Mouse (Mus musculus): ENCODE data around the gene Ankrd28. TPM values are rescaled to one million over a fixed set of nuclear protein-coding genes. Genes with fewer than 3 reads are reported as not detected.
A peak's percentile ranks its signal among the peaks of the same experiment; 100 is the strongest.
"Not testable (repeated sequence)": the region's sequence is repeated elsewhere in the genome, so short reads cannot be mapped to it uniquely, and the experiment has no call there.

Gene Ankrd28
- polyA plus RNA-seq, 1 experiment from 2014 or later: 6.7 TPM

DNA sequence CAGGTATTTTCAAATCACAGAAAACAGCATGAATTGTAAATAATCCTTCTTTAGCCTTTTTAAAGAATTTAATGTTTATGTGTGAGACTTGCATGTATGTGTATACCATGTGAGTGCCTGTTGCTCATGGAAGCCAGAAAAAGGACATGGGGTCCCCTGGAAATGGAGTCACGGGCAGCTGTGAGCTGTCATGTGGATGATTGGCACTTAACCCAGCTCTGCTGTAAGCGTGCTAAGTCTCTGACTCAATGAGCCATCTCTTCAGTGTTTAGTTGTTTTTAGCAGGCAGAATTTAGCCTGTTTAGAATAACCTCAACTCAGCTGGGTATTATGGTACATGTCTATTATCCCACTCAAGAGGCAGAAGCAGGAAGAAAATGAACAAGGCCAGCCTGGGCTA, 43.5 kb downstream of the Ankrd28 start:
- WGBS: 66% methylated on average over 2 of the region's 2 CpGs
- ATAC-seq: no peak
- Histone ChIP-seq H3K27me3 (replicated peaks) (no peaks in the 10 kb centered on the region), H3K9ac (no peak overlapping the region), H3K4me1 (replicated peaks) (0 out of 2 replicates have a peak, but pooled peaks cover 2% of the 10 kb centered on the region), H3K4me2 (replicated peaks) (no peak overlapping the region), H3K36me3 (no peaks in the 10 kb centered on the region), H3K9me3 (no peaks in the 10 kb centered on the region), H3K4me3 (replicated peaks) (no peak overlapping the region), H3K27ac (no peak overlapping the region)

DNA sequence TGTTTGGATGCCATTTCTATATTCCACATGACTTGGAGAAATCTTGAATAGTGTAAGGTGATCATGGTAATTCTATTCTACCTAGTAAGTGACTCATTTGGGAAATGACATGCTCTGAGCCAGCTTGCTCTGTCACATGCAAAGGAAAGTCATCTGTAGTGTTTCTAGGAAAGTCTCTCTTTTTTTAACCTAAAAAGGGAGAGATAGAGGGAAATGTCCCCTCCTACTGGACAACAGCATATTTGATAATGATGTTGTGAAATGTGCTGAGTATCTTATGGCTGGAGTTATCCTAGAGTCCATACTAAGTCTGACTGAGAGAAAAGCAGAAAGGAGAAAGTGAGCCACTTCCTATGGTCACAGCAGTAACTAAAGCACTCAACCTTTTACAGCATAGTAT, 44.8 kb downstream of the Ankrd28 start:
- H3K4me3 ChIP-seq (replicated peaks): no peak overlapping the region
- ATAC-seq: no peak
- H3K27me3 ChIP-seq (replicated peaks): no peaks in the 10 kb centered on the region
- H3K9ac ChIP-seq: no peak overlapping the region
- no peak overlapping the region for H3K4me2 ChIP-seq (replicated peaks)
- H3K27ac ChIP-seq: no peak overlapping the region
- no peaks in the 10 kb centered on the region for H3K36me3 ChIP-seq
- H3K9me3 ChIP-seq: no peaks in the 10 kb centered on the region
- H3K4me1 ChIP-seq (replicated peaks): 0 out of 2 replicates have a peak, but pooled peaks cover 2% of the 10 kb centered on the region

DNA sequence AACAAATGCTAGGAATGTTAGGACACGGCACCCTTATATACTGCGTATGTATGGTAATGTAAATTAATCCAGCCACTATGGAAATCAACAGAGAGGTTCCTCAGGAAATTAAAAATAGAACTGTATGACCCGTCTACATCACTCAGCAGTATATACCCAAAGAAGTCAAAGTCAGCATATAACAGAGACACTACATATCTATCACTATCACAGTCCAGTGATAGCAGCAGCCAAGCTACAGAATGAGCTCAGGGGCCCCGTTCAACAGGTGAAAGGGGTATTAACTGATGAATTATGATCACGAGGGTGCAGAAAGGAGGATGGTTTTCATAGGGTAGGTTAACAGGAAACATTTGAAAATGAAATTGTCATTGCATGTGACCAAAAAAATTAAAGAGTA, 45.5 kb downstream of the Ankrd28 start:
- H3K4me2 ChIP-seq (replicated peaks): no peak overlapping the region
- H3K4me3 ChIP-seq (replicated peaks): no peak overlapping the region
- ATAC-seq: no peak
- WGBS: 82% methylated on average over 5 of the region's 5 CpGs
- H3K27me3 ChIP-seq (replicated peaks): no peaks in the 10 kb centered on the region
- H3K27ac ChIP-seq: no peak overlapping the region
- H3K9ac ChIP-seq: no peak overlapping the region
- no peaks in the 10 kb centered on the region for H3K36me3 ChIP-seq
- no peaks in the 10 kb centered on the region for H3K9me3 ChIP-seq
- H3K4me1 ChIP-seq (replicated peaks): 0 out of 2 replicates have a peak, but pooled peaks cover 2% of the 10 kb centered on the region

DNA sequence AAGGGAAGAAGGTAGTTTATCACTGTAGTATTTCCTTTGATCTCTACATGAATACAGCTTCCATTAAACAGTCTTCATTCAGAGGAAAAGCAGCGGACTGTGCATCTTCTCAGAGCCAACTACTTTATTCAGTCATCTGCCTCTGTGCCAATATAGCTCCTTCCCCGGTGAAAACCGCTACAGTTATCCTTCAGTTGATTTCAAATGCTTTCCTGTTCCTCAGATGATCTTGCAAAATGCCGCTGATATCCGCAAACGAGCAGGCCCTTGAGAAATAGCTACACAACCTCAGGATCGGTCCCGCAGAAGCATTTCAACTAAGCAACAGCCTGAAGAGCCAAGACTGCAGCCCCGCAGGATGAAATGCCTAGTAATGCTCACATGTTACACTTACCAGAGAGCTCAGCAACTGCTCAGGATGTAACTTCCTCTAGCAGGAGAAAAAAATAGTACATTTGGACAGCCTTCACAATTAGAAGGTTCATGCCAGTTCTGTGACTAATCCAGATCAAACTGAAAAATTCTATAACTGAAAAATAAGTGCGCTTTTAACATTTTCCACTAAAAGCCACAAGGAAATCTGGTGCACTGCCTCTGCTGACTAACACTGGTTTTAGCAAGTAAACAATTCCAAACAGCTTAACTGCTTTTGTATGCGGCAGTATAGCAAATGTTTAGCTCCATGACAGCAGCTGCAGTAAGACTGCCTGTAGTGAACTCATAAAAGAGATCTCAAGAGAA, 49.0 kb downstream of the Ankrd28 start:
- H3K27ac ChIP-seq: peak overlapping the region; percentile 81
- no peaks in the 10 kb centered on the region for H3K36me3 ChIP-seq
- no peaks in the 10 kb centered on the region for H3K27me3 ChIP-seq (replicated peaks)
- H3K4me2 ChIP-seq (replicated peaks): peak overlapping the region; percentile 41
- H3K9ac ChIP-seq: 0 out of 2 replicates have a peak overlapping the region, but pooled peaks have one; percentile 14
- ATAC-seq: peak; percentile 56
- no peaks in the 10 kb centered on the region for H3K4me1 ChIP-seq (replicated peaks)
- 32% methylated on average over 11 of the region's 11 CpGs for WGBS
- H3K4me3 ChIP-seq (replicated peaks): peak overlapping the region; percentile 10; the same call in 1 of the 2 replicates
- no peaks in the 10 kb centered on the region for H3K9me3 ChIP-seq

DNA sequence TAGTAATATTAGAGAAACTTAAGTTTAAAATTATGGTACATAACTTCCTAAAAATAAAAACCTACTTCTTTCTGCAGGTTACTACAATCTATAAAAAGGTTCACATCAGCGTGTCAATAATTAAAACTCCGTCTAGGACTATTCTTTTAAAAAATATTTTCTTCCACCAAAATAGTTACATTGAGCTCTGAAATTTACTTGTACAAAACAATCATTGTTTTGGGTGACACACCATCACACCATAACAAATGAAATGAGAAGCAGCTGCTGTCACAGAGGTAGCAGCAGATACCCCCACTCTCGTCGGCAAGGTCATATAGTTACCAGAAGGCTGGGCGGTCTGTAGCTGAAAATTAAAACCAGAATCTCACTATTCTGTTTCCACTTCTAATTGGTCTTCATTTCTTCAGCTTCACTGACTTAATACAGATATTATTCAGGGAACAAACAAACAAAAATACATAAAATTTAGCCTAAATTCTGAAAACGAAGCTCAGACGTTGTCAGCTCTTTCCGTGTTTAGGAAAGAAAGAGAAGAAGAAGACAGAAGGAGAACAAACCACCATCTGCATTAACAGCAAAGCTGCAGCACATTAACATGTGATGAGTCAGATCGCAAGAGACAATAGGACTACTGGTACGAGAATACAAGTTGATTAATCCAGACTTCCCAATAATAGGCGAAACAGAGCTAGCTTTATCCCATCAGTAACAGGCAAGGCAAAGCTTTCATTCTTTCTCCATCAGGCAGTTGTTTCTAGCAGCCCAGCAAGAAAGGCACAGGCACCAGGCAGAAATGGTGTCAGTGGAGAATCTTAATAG, 49.8 kb downstream of the Ankrd28 start:
- no peaks in the 10 kb centered on the region for H3K36me3 ChIP-seq
- H3K4me2 ChIP-seq (replicated peaks): peak overlapping the region; percentile 41
- H3K9me3 ChIP-seq: no peaks in the 10 kb centered on the region
- H3K4me1 ChIP-seq (replicated peaks): no peaks in the 10 kb centered on the region
- H3K4me3 ChIP-seq (replicated peaks): peak overlapping the region; percentile 10; the same call in 1 of the 2 replicates
- no peaks in the 10 kb centered on the region for H3K27me3 ChIP-seq (replicated peaks)
- H3K9ac ChIP-seq: 0 out of 2 replicates have a peak overlapping the region, but pooled peaks have one; percentile 14
- WGBS: 71% methylated on average over 11 of the region's 11 CpGs
- peak overlapping the region; percentile 81 for H3K27ac ChIP-seq
- no peak for ATAC-seq

DNA sequence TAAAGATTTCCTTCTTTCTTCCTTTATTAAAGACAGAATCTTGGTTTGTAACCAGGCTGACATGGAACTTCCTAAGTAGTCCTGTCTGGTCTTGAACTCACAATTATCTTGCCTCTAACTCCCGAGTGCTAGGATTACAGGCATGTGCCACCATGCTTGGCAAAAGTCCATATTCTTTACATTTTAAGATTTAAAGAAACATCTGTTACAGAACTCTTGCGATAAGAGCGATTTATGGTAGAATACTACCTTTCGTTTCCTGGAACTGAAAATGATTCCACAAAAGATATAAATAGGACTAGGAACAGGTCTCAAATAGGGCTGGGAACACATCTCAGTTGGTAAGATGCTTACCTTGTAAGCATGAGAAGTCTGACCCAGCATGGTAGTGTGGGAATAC, 56.9 kb downstream of the Ankrd28 start:
- Histone ChIP-seq H3K4me1 (replicated peaks) (no peaks in the 10 kb centered on the region), H3K4me3 (replicated peaks) (no peak overlapping the region), H3K36me3 (no peaks in the 10 kb centered on the region), H3K4me2 (replicated peaks) (no peak overlapping the region), H3K9ac (no peak overlapping the region), H3K27me3 (replicated peaks) (no peaks in the 10 kb centered on the region), H3K27ac (no peak overlapping the region), H3K9me3 (no peaks in the 10 kb centered on the region)
- ATAC-seq: no peak
- 83% methylated on average over 4 of the region's 4 CpGs for WGBS

DNA sequence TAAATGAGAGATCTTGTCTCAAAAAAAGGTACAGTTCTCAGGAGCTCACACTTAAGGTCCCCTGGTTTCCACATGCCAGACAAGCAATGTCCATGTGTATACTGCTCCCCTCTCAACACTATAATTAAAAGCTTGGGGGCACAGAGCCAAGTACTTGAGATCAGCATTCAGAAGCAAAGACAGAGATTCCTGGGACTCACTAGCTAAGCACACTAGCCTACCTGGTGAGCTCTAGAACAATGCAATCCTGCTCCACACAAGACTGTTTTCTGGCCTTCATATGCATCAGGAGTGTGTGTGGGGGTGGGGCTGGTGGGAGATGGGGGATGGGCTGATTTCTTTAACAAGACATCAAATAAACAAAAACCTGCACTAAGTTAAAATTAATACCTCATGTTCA, 58.2 kb downstream of the Ankrd28 start:
- Histone ChIP-seq H3K4me2 (replicated peaks) (no peak overlapping the region), H3K27me3 (replicated peaks) (no peaks in the 10 kb centered on the region), H3K4me1 (replicated peaks) (no peaks in the 10 kb centered on the region), H3K9ac (no peak overlapping the region), H3K36me3 (no peaks in the 10 kb centered on the region), H3K27ac (no peak overlapping the region), H3K4me3 (replicated peaks) (no peak overlapping the region), H3K9me3 (no peaks in the 10 kb centered on the region)
- ATAC-seq: no peak

DNA sequence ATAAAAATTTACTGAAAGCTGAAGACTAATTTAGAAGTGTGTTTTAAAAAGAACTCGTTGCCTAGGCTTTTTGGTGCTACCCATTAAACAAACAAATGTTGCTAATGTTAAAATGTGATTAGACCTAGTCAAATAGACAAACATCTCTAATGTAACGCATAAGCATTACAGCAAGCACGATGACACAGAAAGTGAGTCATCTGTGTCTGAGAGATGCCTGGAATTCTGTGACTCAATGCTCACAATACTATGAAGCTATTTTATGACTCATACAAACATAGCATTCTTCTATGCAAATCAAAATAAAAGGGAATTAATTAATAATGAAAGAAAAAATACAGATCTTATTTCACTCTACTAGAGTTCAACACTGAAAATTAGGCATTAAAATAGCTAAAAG, 61.9 kb downstream of the Ankrd28 start:
- Histone ChIP-seq H3K4me2 (replicated peaks) (no peak overlapping the region), H3K4me3 (replicated peaks) (no peak overlapping the region), H3K4me1 (replicated peaks) (no peaks in the 10 kb centered on the region), H3K27ac (no peak overlapping the region), H3K27me3 (replicated peaks) (no peaks in the 10 kb centered on the region), H3K36me3 (no peaks in the 10 kb centered on the region), H3K9ac (no peak overlapping the region), H3K9me3 (no peaks in the 10 kb centered on the region)
- 60% methylated on average over 3 of the region's 3 CpGs for WGBS
- no peak for ATAC-seq

DNA sequence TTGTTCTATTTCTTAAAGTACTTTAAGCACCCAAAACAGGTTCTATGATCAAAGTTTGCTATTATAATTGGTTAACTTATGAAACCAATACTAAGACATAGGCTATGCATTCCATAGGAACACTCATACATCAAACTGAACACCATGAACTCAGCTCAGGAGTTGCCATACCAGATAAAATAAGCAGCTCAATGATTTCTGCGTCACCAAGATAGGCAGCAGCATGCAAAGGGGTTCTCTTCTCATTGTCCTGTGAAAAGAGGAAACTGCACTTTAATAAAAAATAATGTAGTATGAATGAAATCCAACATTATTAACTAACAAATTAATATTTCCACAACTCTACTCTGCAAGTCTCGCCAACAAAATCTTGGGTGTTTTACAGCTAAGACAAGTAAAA, 66.4 kb downstream of the Ankrd28 start:
- H3K36me3 ChIP-seq: no peaks in the 10 kb centered on the region
- no peaks in the 10 kb centered on the region for H3K9me3 ChIP-seq
- H3K27me3 ChIP-seq (replicated peaks): no peaks in the 10 kb centered on the region
- H3K4me2 ChIP-seq (replicated peaks): no peak overlapping the region
- H3K9ac ChIP-seq: no peak overlapping the region
- H3K27ac ChIP-seq: no peak overlapping the region
- H3K4me3 ChIP-seq (replicated peaks): no peak overlapping the region
- H3K4me1 ChIP-seq (replicated peaks): no peaks in the 10 kb centered on the region
- 85% methylated on average over 2 of the region's 2 CpGs for WGBS
- no peak for ATAC-seq

DNA sequence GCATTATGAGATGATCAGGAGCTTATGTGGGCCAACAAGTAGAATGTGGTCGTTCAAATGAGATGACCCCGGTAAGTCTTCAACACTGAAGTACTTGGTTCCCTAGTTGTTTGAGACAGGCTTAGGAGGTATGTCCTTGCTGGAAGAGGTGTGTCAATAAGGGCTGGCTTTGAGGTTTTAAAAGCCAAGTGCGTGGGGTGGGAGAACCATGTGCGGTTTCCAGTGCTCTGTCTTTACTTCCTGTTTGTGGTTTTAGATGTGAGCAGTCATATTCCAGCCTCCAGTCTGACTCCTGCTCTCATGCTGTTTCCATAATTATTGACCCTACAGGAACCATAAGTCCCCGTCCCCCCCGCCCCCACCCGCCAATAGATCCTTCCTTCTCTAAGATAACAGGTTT, 68.7 kb downstream of the Ankrd28 start:
- Histone ChIP-seq H3K4me1 (replicated peaks) (no peaks in the 10 kb centered on the region), H3K36me3 (no peaks in the 10 kb centered on the region), H3K4me3 (replicated peaks) (no peak overlapping the region), H3K4me2 (replicated peaks) (no peak overlapping the region), H3K9me3 (no peaks in the 10 kb centered on the region), H3K27me3 (replicated peaks) (no peaks in the 10 kb centered on the region), H3K27ac (no peak overlapping the region), H3K9ac (no peak overlapping the region)
- no peak for ATAC-seq
- WGBS: 86% methylated on average over 7 of the region's 7 CpGs

DNA sequence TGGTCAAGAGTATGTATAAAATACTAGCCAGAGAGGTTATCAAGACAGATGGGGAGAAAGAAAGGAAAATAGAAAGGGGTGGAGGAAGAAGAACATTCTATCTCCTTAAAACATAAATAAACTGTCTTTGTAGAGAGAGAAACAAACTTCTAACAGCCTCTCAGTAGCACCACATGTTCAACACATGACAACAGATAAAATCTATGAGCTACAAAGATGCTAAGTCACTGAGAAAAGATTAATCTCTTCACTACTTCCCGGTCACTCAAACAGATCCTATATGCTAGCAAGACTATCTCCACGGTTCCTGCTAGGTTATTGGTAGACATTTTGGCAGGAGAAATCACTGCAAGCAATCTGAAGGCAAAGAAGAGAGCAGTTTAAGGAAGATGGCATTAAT, 71.3 kb downstream of the Ankrd28 start:
- H3K4me2 ChIP-seq (replicated peaks): no peak overlapping the region
- no peak overlapping the region for H3K4me3 ChIP-seq (replicated peaks)
- WGBS: 91% methylated on average over 2 of the region's 2 CpGs

DNA sequence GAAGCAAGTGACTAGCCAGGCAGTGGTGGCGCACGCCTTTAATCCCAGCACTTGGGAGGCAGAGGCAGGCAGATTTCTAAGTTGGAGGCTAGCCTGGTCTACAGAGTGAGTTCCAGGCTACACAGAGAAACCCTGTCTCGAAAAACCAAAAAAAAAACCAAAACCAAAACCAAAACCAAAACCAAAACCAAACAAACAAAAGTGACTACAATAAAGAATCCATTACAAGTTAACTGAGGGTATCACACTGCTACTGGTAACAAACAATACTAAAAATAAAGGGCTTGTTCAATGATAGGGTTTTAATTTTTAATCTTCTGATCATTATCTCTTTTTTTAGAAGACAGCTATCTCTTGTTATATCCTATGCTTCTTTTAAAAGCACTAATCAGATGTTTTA, 72.0 kb downstream of the Ankrd28 start:
- H3K4me1 ChIP-seq (replicated peaks); ATAC-seq; H3K27ac ChIP-seq; H3K36me3 ChIP-seq; H3K27me3 ChIP-seq (replicated peaks); H3K4me3 ChIP-seq (replicated peaks); H3K4me2 ChIP-seq (replicated peaks); H3K9me3 ChIP-seq; H3K9ac ChIP-seq: not testable (repeated sequence)
- WGBS: 97% methylated on average over 3 of the region's 3 CpGs

More for the DNA sequence above, 71.3 kb downstream of the Ankrd28 start:
- no peak overlapping the region for H3K27ac ChIP-seq
- H3K36me3 ChIP-seq: no peaks in the 10 kb centered on the region
- no peaks in the 10 kb centered on the region for H3K27me3 ChIP-seq (replicated peaks)
- H3K9ac ChIP-seq: no peak overlapping the region
- no peaks in the 10 kb centered on the region for H3K9me3 ChIP-seq
- no peak for ATAC-seq
- H3K4me1 ChIP-seq (replicated peaks): no peaks in the 10 kb centered on the region
